Mouse (Mus musculus) kidney, postnatal 0 days (tissue): ENCODE data around the gene Neu2. TPM values are rescaled to one million over a fixed set of nuclear protein-coding genes. Genes with fewer than 3 reads are reported as not detected.
A peak's percentile ranks its signal among the peaks of the same experiment; 100 is the strongest.

ENCODE experiments used
- ATAC-seq: fragments of 200-750 bp; cut with Nextera tagmentation; replicated peaks from 2 replicates; pipeline ENCODE4 v1.8.0; 2017; ENCODE audit warnings: low read depth, moderate number of reproducible peaks, moderate TSS enrichment, moderate library complexity; ENCODE audit not compliant: low FRiP score
- DNase-seq: peaks from one replicate; pipeline ENCODE4 v3.0.0-alpha.2; 2016; ENCODE audit warnings: low spot score
- H3K27ac ChIP-seq: fragments of 300-500 bp; sonication (generic); 2 replicates; pipeline ENCODE4 v1.5.1; 2014; ENCODE audit warnings: mild to moderate bottlenecking
- H3K27me3 ChIP-seq: fragments of 300-500 bp; sonication (generic); 2 replicates; pipeline ENCODE4 v1.6.1; 2014; ENCODE audit warnings: low read length, mixed read lengths; ENCODE audit not compliant: insufficient read depth
- H3K36me3 ChIP-seq: fragments of 300-500 bp; sonication (generic); 2 replicates; pipeline ENCODE4 v1.6.1; 2014; ENCODE audit warnings: low read length, mixed read lengths; ENCODE audit not compliant: insufficient read depth
- H3K4me1 ChIP-seq: fragments of 300-500 bp; sonication (generic); replicated peaks from 2 replicates; pipeline ENCODE4 v1.6.1; 2014; ENCODE audit warnings: antibody characterized with exemption, low read length, mixed read lengths; ENCODE audit not compliant: insufficient read depth
- H3K4me2 ChIP-seq: fragments of 300-500 bp; sonication (generic); 2 replicates; pipeline ENCODE4 v1.6.1; 2014; ENCODE audit warnings: mild to moderate bottlenecking, low read length, moderate library complexity, mixed read lengths
- H3K4me3 ChIP-seq: fragments of 300-500 bp; sonication (generic); replicated peaks from 2 replicates; pipeline ENCODE4 v1.5.1; 2014; ENCODE audit warnings: low read depth, low read length
- H3K9ac ChIP-seq: fragments of 300-500 bp; sonication (generic); 2 replicates; pipeline ENCODE4 v1.6.1; 2014; ENCODE audit warnings: low read depth, low read length
- H3K9me3 ChIP-seq: fragments of 300-500 bp; sonication (generic); replicated peaks from 2 replicates; pipeline ENCODE4 v1.6.1; 2016; ENCODE audit warnings: low read length, inconsistent platforms, mixed read lengths
- CTCF ChIP-seq: IDR thresholded peaks from 2 replicates; pipeline ENCODE4 v1.5.1; 2016; ENCODE audit warnings: antibody characterized with exemption, low read depth, mild to moderate bottlenecking, moderate library complexity
- whole genome bisulfite sequencing: fragments of 180-500 bp; shearing (Covaris S2); extraction: QIAGEN DNeasy Blood & Tissue Kit; methylation state at CpG from one replicate; pipeline ENCODE4 v1.1.7; 2014; 5-methylcytosine and 5-hydroxymethylcytosine counted together
- polyA plus RNA-seq: library from polyadenylated mRNA; unstranded; fragments of >200 nt; fragmentation: Nextera tagmentation; extraction: Ambion mirVana; gene quantifications from 2 replicates; pipeline ENCODE4 v1.2.1, GENCODE M21; 2015

The Neu2 gene
- polyA plus RNA-seq, 1 experiment from 2014 or later = 3.0 TPM

DNA sequence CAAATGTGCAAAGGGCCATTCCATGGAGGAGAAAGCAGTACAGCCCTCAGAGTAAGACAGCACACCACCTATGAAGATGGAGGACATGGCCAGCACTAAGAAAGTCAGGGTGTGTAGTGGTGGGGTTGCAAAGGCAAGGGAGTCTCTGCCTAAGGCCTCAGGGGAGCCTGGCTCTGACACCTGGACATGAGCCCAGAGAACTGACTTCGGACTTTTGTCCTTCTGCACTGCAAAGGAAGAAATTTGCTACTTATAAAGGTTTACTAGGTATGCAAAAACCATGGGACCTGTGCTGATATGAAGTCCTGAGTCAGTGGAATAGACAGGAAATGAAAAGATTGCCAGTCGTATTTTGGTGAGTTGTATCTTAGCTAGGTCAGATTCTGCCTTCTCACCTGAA lies 92.1 kb downstream of the Neu2 start:
- TF ChIP-seq CTCF = no peak
- Histone ChIP-seq H3K27me3 (no peaks in the 10 kb centered on the region), H3K4me3 (no peak overlapping the region), H3K9me3 (no peaks in the 10 kb centered on the region), H3K36me3 (no peaks in the 10 kb centered on the region), H3K4me1 (no peaks in the 10 kb centered on the region), H3K9ac (no peak overlapping the region), H3K4me2 (no peak overlapping the region), H3K27ac (no peak overlapping the region)
- WGBS = 70% methylated on average over 2 of the region's 2 CpGs
- ATAC-seq (no peak), DNase-seq (no peak)

DNA sequence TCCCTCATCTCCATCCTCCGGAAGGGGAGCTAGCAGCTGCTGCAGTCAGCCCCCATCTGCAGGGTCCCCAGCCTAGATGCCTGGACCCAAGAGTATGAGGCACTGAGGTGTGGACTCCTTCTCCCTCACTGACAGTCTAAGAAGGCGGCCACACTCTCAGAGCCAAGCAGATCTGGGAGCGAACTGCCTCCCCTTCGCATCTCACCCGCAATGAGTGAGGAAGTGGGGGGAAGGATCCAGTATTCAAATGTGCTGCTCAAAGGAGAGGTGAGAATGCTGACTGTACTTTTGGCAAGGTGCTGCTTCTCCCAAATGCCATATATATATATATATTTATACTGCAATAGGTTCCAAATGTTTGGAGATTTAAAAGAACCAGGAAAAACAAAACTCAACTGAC lies 93.7 kb downstream of the Neu2 start:
- 78% methylated on average over 5 of the region's 5 CpGs for WGBS

DNA sequence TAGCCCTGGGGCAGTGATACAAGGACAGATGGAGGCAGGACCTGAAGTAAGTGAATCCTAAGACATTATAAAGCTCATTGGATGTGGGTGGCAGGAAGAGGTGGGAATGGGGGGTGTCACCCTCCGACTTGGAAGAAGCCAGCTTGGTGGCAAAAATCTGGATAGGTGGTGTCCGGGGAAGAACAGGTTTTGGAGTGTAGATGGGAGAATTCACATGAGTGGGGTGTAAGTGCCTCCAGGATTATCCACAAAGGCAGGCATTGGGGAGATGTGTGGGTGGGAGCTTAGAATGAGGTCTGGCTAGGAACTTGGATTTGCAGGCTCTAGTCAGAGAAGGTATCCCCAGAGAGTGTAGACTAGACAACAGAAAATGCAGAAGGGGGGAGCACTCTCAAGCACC lies 95.6 kb downstream of the Neu2 start:
- no peak for TF ChIP-seq CTCF
- no peaks in the 10 kb centered on the region for H3K27me3 ChIP-seq
- H3K4me3 ChIP-seq = no peak overlapping the region
- H3K4me1 ChIP-seq = no peaks in the 10 kb centered on the region
- H3K27ac ChIP-seq = no peak overlapping the region
- no peaks in the 10 kb centered on the region for H3K9me3 ChIP-seq
- no peak for ATAC-seq
- no peak overlapping the region for H3K4me2 ChIP-seq
- WGBS = 91% methylated on average over 2 of the region's 2 CpGs
- DNase-seq = no peak
- H3K36me3 ChIP-seq = no peaks in the 10 kb centered on the region
- H3K9ac ChIP-seq = no peak overlapping the region

More for the DNA sequence above, 93.7 kb downstream of the Neu2 start:
- no peaks in the 10 kb centered on the region for H3K27me3 ChIP-seq
- ATAC-seq (no peak), DNase-seq (no peak)
- H3K27ac ChIP-seq = no peak overlapping the region
- H3K4me3 ChIP-seq = no peak overlapping the region
- no peak for TF ChIP-seq CTCF
- H3K9me3 ChIP-seq = no peaks in the 10 kb centered on the region
- H3K4me1 ChIP-seq = no peaks in the 10 kb centered on the region
- H3K36me3 ChIP-seq = no peaks in the 10 kb centered on the region
- no peak overlapping the region for H3K4me2 ChIP-seq
- H3K9ac ChIP-seq = no peak overlapping the region

DNA sequence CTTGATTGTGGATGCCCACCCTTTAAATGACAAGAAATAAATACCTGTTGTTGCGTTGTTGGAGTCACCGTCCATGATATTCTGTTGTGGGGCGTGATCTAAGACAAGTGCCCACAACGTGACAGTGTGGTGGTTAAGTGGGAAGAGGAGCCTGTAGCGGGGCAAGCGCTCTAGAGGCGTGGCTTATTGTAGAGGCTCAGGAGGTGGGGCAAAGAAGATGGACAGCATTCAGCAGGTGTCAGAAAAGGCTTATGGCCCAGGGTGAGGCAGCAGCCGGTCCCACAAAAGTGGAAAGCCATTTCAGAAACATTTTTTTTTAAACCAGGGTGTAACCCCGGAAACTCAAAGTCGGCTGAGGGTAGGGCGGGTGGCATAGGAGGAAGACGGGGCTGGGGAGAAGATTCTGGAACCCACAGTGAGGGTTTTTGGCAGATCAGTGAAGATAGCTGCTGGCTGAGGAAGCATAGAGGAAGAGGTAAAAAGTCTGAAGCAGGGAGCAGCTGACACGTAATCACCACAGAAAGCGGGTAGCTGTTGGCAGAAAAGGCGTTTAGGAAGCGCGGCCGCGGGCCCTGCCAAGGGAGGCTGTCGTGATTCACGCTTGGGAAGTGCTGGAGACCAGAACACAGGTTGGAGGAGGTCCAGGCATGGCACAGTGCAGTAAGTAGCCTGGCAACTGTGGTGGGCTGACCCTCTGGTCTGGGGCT lies 97.8 kb downstream of the Neu2 start:
- Histone ChIP-seq H3K4me2 (no peak overlapping the region), H3K9ac (no peak overlapping the region), H3K27ac (no peak overlapping the region), H3K36me3 (no peaks in the 10 kb centered on the region), H3K9me3 (no peaks in the 10 kb centered on the region), H3K4me3 (no peak overlapping the region), H3K27me3 (no peaks in the 10 kb centered on the region), H3K4me1 (no peaks in the 10 kb centered on the region)
- ATAC-seq (no peak), DNase-seq (no peak)
- WGBS = 82% methylated on average over 21 of the region's 21 CpGs
- TF ChIP-seq CTCF = no peak

DNA sequence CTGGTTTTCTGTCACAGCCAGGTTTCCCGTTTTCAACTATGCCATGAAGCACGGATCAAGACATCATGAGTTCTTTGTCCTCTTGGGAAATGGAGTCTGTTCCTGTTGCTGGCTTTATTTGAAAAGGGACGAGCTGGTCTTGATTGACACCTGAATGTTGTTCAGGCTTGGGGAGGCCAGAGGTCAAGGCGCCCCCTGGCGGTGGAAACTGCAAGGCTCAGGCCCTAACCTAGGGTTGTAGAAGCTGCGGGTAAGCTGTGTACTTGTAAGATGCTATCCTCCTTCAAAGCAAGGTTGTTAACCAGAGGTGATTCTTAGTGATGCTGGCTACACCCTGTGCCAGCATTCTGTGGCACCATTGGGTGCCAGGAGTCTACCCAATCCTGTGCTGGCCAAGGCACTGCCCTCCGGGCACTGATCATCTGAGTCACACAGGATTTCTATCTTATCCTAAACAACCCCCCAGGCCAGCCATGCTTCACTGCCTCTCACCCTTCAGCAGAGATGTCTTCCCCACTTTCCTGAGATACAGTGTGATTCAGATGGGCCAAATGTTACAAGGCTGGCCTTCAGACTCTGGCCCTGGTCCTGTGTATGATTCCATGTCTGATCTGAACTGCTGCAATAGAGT lies 98.8 kb downstream of the Neu2 start:
- TF ChIP-seq CTCF = peak; percentile 76
- H3K9ac ChIP-seq = no peak overlapping the region
- no peak overlapping the region for H3K4me2 ChIP-seq
- 38% methylated on average over 7 of the region's 7 CpGs for WGBS
- ATAC-seq = no peak
- H3K36me3 ChIP-seq = no peaks in the 10 kb centered on the region
- peak; percentile 46 for DNase-seq
- no peaks in the 10 kb centered on the region for H3K9me3 ChIP-seq
- no peaks in the 10 kb centered on the region for H3K27me3 ChIP-seq
- H3K27ac ChIP-seq = no peak overlapping the region
- no peaks in the 10 kb centered on the region for H3K4me1 ChIP-seq
- H3K4me3 ChIP-seq = no peak overlapping the region

DNA sequence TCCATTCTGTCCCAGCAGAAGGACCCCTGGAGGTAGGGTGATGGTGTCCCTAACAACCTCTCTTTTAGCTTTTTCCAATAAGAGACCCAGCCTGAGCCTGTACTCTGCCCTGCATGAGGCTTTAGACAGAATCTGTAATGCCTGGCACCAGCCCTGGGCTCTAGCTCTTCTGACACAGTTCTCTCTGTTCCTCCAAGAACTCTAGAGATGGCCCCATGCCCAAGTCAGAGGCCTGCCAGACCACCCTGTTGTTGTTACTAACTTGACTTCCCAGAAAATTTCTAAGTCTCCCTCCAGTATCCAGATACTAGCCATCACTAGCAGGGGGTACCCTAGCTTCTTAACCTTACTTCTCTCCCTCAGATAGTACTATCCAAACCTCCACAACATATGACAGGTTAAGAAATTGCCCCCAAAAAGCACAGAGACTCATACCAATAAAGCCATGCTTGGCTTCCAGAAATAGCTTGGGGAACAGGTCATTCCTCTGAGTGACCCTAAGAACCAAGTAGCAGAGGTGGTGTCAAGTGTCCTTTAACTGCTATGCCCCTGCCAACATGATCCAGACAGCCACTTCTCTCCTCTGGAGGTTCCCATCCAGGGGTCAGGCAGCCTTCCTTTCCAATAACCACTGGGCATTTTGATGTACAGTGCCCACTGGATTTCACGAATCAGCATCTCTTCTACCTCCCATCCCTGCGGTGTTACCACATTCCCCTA lies 105.0 kb downstream of the Neu2 start:
- Histone ChIP-seq H3K4me2 (no peak overlapping the region), H3K9ac (no peak overlapping the region), H3K9me3 (no peaks in the 10 kb centered on the region), H3K27ac (no peak overlapping the region), H3K4me3 (no peak overlapping the region), H3K27me3 (no peaks in the 10 kb centered on the region), H3K36me3 (no peaks in the 10 kb centered on the region), H3K4me1 (no peaks in the 10 kb centered on the region)
- WGBS = 87% methylated on average over 2 of the region's 2 CpGs
- no peak for ATAC-seq
- DNase-seq = no peak
- no peak for TF ChIP-seq CTCF
